Mouse (Mus musculus) lung, embryonic 14.5 days (tissue): ENCODE data around the gene Cd3eap. TPM values are rescaled to one million over a fixed set of nuclear protein-coding genes. Genes with fewer than 3 reads are reported as not detected.

Experiments
- ATAC-seq: fragments of 200-750 bp; cut with Nextera tagmentation; 2 replicates; pipeline ENCODE4 v1.8.0; 2017; ENCODE audit warnings: mild to moderate bottlenecking, moderate TSS enrichment, moderate library complexity; ENCODE audit not compliant: insufficient read depth
- DNase-seq: peaks from one replicate; pipeline ENCODE4 v3.0.0-alpha.2; 2015
- H3K27ac ChIP-seq: fragments of 300-500 bp; sonication (generic); 2 replicates; pipeline ENCODE4 v1.5.1; 2014; ENCODE audit warnings: low read depth, mild to moderate bottlenecking, moderate library complexity
- H3K27me3 ChIP-seq: fragments of 300-500 bp; sonication (generic); 2 replicates; pipeline ENCODE4 v1.6.1; 2014; ENCODE audit warnings: low read length, control low read depth; ENCODE audit not compliant: insufficient read depth
- H3K36me3 ChIP-seq: fragments of 300-500 bp; sonication (generic); 2 replicates; pipeline ENCODE4 v1.6.1; 2014; ENCODE audit warnings: control low read depth; ENCODE audit not compliant: insufficient read depth
- H3K4me1 ChIP-seq: fragments of 300-500 bp; sonication (generic); 2 replicates; pipeline ENCODE4 v1.6.1; 2014; ENCODE audit warnings: antibody characterized with exemption, control low read depth; ENCODE audit not compliant: insufficient read depth
- H3K4me2 ChIP-seq: fragments of 300-500 bp; sonication (generic); 2 replicates; pipeline ENCODE4 v1.6.1; 2014; ENCODE audit warnings: mild to moderate bottlenecking
- H3K4me3 ChIP-seq: fragments of 300-500 bp; sonication (generic); 2 replicates; pipeline ENCODE4 v1.5.1; 2014; ENCODE audit warnings: low read depth, low read length
- H3K9ac ChIP-seq: fragments of 300-500 bp; sonication (generic); 2 replicates; pipeline ENCODE4 v1.6.1; 2014
- H3K9me3 ChIP-seq: fragments of 300-500 bp; sonication (generic); 2 replicates; pipeline ENCODE4 v1.6.1; 2016; ENCODE audit warnings: low read depth, low read length, control low read depth
- CTCF ChIP-seq: IDR thresholded peaks from 2 replicates; pipeline ENCODE4 v1.5.1; 2016; ENCODE audit warnings: antibody characterized with exemption, low read depth
- WGBS: fragments of 180-500 bp; shearing (Covaris S2); extraction: QIAGEN DNeasy Blood & Tissue Kit; methylation state at CpG from one replicate; pipeline ENCODE4 v1.1.7; 2014; 5-methylcytosine and 5-hydroxymethylcytosine counted together
- polyA plus RNA-seq: library from polyadenylated mRNA; unstranded; fragments of >200 nt; fragmentation: Nextera tagmentation; extraction: Ambion mirVana; gene quantifications from 2 replicates; pipeline ENCODE4 v1.2.1, GENCODE M21; 2014

Gene Cd3eap
- polyA plus RNA-seq, 1 experiment from 2014 or later, result 24.2 TPM

GRCm38 (mm10) chr7:19357381-19358375 lies 1.6 kb downstream of the Cd3eap start:
- Histone ChIP-seq H3K27ac (no peak overlapping the region), H3K4me1 (peaks cover 8% of the 10 kb centered on the region; the same call in 1 of the 2 replicates), H3K9me3 (no peaks in the 10 kb centered on the region), H3K9ac (peak overlapping the region; percentile 63; the same call in 1 of the 2 replicates), H3K36me3 (peaks cover 46% of the 10 kb centered on the region), H3K27me3 (no peaks in the 10 kb centered on the region), H3K4me3 (peak overlapping the region; percentile 64), H3K4me2 (peak overlapping the region; percentile 94)
- 86% methylated on average over 25 of the region's 25 CpGs for WGBS
- ATAC-seq, result no peak
- no peak for DNase-seq
- no peak for TF ChIP-seq CTCF

- DNase-seq (no peak), ATAC-seq (no peak)
- no peaks in the 10 kb centered on the region for H3K4me1 ChIP-seq
- H3K27me3 ChIP-seq, result no peaks in the 10 kb centered on the region
- WGBS, result 74% methylated on average over 10 of the region's 10 CpGs
- no peak overlapping the region for H3K27ac ChIP-seq
- no peak for TF ChIP-seq CTCF
- H3K9me3 ChIP-seq, result no peaks in the 10 kb centered on the region
- H3K4me3 ChIP-seq, result no peak overlapping the region
- no peak overlapping the region for H3K9ac ChIP-seq
- no peak overlapping the region for H3K4me2 ChIP-seq
- H3K36me3 ChIP-seq, result peaks cover 57% of the 10 kb centered on the region
These were observed 3.0 kb downstream of the Cd3eap start for GRCm38 (mm10) chr7:19356311-19356710.

GRCm38 (mm10) chr7:19354991-19355390 lies 4.3 kb downstream of the Cd3eap start:
- no peak for TF ChIP-seq CTCF
- no peaks in the 10 kb centered on the region for H3K4me1 ChIP-seq
- DNase-seq, result no peak
- no peak overlapping the region for H3K4me3 ChIP-seq
- no peak overlapping the region for H3K27ac ChIP-seq
- no peak for ATAC-seq
- H3K27me3 ChIP-seq, result no peaks in the 10 kb centered on the region
- no peak overlapping the region for H3K9ac ChIP-seq
- 84% methylated on average over 5 of the region's 5 CpGs for WGBS
- peaks cover 67% of the 10 kb centered on the region for H3K36me3 ChIP-seq
- H3K9me3 ChIP-seq, result no peaks in the 10 kb centered on the region
- H3K4me2 ChIP-seq, result no peak overlapping the region

GRCm38 (mm10) chr7:19350221-19350620 lies 9.1 kb downstream of the Cd3eap start:
- Histone ChIP-seq H3K36me3 (peaks cover 61% of the 10 kb centered on the region), H3K9me3 (no peaks in the 10 kb centered on the region), H3K27ac (no peak overlapping the region), H3K4me1 (no peaks in the 10 kb centered on the region), H3K4me3 (no peak overlapping the region), H3K9ac (no peak overlapping the region), H3K4me2 (no peak overlapping the region), H3K27me3 (no peaks in the 10 kb centered on the region)
- no peak for TF ChIP-seq CTCF
- ATAC-seq (no peak), DNase-seq (no peak)
- WGBS, result 88% methylated on average over 8 of the region's 8 CpGs

GRCm38 (mm10) chr7:19349188-19349915 lies 9.9 kb downstream of the Cd3eap start:
- ATAC-seq, result no peak
- Histone ChIP-seq H3K27me3 (no peaks in the 10 kb centered on the region), H3K9me3 (no peaks in the 10 kb centered on the region), H3K27ac (no peak overlapping the region), H3K4me3 (no peak overlapping the region), H3K4me2 (no peak overlapping the region), H3K4me1 (no peaks in the 10 kb centered on the region), H3K36me3 (peaks cover 52% of the 10 kb centered on the region), H3K9ac (no peak overlapping the region)
- WGBS, result 82% methylated on average over 13 of the region's 13 CpGs
- no peak for TF ChIP-seq CTCF
- DNase-seq, result no peak

- peak; percentile 89 for ATAC-seq
- Histone ChIP-seq H3K9me3 (no peaks in the 10 kb centered on the region), H3K4me1 (no peaks in the 10 kb centered on the region; the same call in 1 of the 2 replicates), H3K9ac (peak overlapping the region; percentile 70), H3K4me3 (peak overlapping the region; percentile 70), H3K27me3 (peaks cover 12% of the 10 kb centered on the region), H3K27ac (peak overlapping the region; percentile 88; the same call in 1 of the 2 replicates), H3K36me3 (peaks cover 19% of the 10 kb centered on the region), H3K4me2 (peak overlapping the region; percentile 83)
- WGBS, result under 1% methylated on average over 31 of the region's 31 CpGs
- peak; percentile 97 for DNase-seq
- 0 out of 2 replicates have a peak, but pooled peaks have one; percentile 2 for TF ChIP-seq CTCF
These were observed 14.3 kb downstream of the Cd3eap start for GRCm38 (mm10) chr7:19344938-19345471.
